Mouse (Mus musculus): ENCODE results near the gene Fmod.

DNA sequence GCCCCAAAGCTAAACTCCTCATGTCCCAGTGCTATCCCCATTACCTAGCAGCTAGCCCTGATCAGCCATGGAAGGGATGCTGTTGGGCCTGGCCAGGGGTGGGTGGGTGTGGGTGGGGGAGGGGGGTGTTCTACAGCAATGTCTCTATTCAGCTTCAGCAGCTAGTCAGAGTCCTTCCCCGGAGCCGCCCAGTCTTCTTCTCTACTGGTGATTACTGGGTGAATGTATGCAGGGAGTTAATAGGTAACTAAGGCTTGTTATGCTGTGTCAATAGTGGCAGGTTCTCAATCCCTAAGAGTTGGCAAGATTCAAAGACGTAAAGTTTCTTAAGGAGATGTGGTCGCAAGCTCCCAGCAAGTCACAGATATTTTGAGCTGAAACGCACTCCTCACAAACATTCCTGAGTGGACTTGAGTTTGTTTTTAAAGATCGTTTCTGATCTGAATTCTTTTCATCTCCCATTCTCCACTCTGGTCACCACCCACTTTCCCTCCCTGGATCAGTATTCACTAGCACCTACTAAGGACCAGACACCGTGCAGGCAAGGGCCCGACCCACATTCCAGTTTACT is 33.1 kb downstream of the Fmod start:
- TF ChIP-seq POU5F1 (IDR thresholded peaks at IDR 0.05; ENCODE audit: borderline replicate concordance, low read length): no peak
- no peak for TF ChIP-seq CTCF (conservative IDR thresholded peaks at IDR 0.05; ENCODE audit: low read length)
